Mouse (Mus musculus) hindbrain, embryonic 14.5 days (tissue): Measurements from ENCODE around the gene Ryk. TPM values are rescaled to one million over a fixed set of nuclear protein-coding genes. Genes with fewer than 3 reads are reported as not detected.

Experiments used
- ATAC-seq: fragments of 200-750 bp; cut with Nextera tagmentation; 2 replicates; pipeline ENCODE4 v1.8.0; 2017; ENCODE audit warnings: moderate number of reproducible peaks, mild to moderate bottlenecking, moderate TSS enrichment, moderate library complexity; ENCODE audit not compliant: low FRiP score
- DNase-seq: peaks from one replicate; pipeline ENCODE4 v3.0.0-alpha.2; 2015; ENCODE audit warnings: low spot score
- H3K27ac ChIP-seq: fragments of 300-500 bp; sonication (generic); 2 replicates; pipeline ENCODE4 v1.5.1; 2014; ENCODE audit warnings: mild to moderate bottlenecking, moderate library complexity
- H3K27me3 ChIP-seq: fragments of 300-500 bp; sonication (generic); 2 replicates; pipeline ENCODE4 v1.6.1; 2014; ENCODE audit warnings: mild to moderate bottlenecking, low read length, mixed read lengths; ENCODE audit not compliant: control insufficient read depth, insufficient read depth
- H3K36me3 ChIP-seq: fragments of 300-500 bp; sonication (generic); replicated peaks from 2 replicates; pipeline ENCODE4 v1.6.1; 2014; ENCODE audit not compliant: control insufficient read depth, insufficient read depth
- H3K4me1 ChIP-seq: fragments of 300-500 bp; sonication (generic); replicated peaks from 2 replicates; pipeline ENCODE4 v1.6.1; 2014; ENCODE audit warnings: antibody characterized with exemption, low read length, mixed read lengths; ENCODE audit not compliant: control insufficient read depth, insufficient read depth
- H3K4me2 ChIP-seq: fragments of 300-500 bp; sonication (generic); replicated peaks from 2 replicates; pipeline ENCODE4 v1.6.1; 2014; ENCODE audit warnings: mild to moderate bottlenecking, moderate library complexity
- H3K4me3 ChIP-seq: fragments of 300-500 bp; sonication (generic); replicated peaks from 2 replicates; pipeline ENCODE4 v1.5.1; 2014; ENCODE audit warnings: mild to moderate bottlenecking, low read length
- H3K9ac ChIP-seq: fragments of 300-500 bp; sonication (generic); 2 replicates; pipeline ENCODE4 v1.6.1; 2014
- H3K9me3 ChIP-seq: fragments of 300-500 bp; sonication (generic); 2 replicates; pipeline ENCODE4 v1.6.1; 2016; ENCODE audit warnings: low read length; ENCODE audit not compliant: control insufficient read depth
- WGBS: fragments of 180-500 bp; shearing (Covaris S2); extraction: QIAGEN DNeasy Blood & Tissue Kit; methylation state at CpG from one replicate; pipeline ENCODE4 v1.1.7; 2014; 5-methylcytosine and 5-hydroxymethylcytosine counted together
- polyA plus RNA-seq: library from polyadenylated mRNA; unstranded; fragments of >200 nt; fragmentation: Nextera tagmentation; extraction: Ambion mirVana; gene quantifications from 2 replicates; pipeline ENCODE4 v1.2.1, GENCODE M21; 2014

Gene Ryk
- polyA plus RNA-seq, 1 experiment from 2014 or later: 14.5 TPM

- Histone ChIP-seq H3K9ac (no peak overlapping the region), H3K9me3 (no peaks in the 10 kb centered on the region), H3K27me3 (no peaks in the 10 kb centered on the region), H3K4me1 (no peaks in the 10 kb centered on the region), H3K4me3 (no peak overlapping the region), H3K36me3 (no peaks in the 10 kb centered on the region), H3K4me2 (no peak overlapping the region), H3K27ac (no peak overlapping the region)
- DNase-seq: no peak
- ATAC-seq: no peak
- WGBS: 90% methylated on average over 7 of the region's 7 CpGs
Observed at GRCm38 (mm10) chr9:102922866-102923434, 88.2 kb downstream of the Ryk start.

DNA sequence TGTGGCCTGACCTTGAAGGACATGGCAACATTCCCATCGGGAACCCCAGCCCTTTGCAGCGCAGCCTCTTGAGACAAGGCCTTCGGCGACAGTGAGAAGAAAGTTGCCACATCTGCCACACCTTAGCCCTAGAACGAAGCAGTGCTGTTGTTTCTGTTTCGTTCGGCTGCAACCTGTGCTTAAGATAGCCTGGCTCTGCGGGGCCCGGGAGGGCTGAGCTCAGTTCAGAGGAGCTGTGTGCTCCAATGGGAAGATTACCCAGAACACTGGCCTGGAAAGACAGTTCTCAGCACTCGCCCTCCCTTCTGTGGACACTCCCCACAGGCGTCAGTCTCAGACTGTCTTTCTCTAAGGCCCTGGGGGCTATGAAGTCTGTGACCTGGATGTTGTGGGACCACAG is 89.1 kb downstream of the Ryk start:
- H3K36me3 ChIP-seq: no peaks in the 10 kb centered on the region
- no peak overlapping the region for H3K27ac ChIP-seq
- H3K4me2 ChIP-seq: no peak overlapping the region
- H3K9me3 ChIP-seq: no peaks in the 10 kb centered on the region
- no peak overlapping the region for H3K4me3 ChIP-seq
- 88% methylated on average over 11 of the region's 11 CpGs for WGBS
- no peaks in the 10 kb centered on the region for H3K27me3 ChIP-seq
- DNase-seq: no peak
- no peak overlapping the region for H3K9ac ChIP-seq
- H3K4me1 ChIP-seq: no peaks in the 10 kb centered on the region
- no peak for ATAC-seq

GRCm38 (mm10) chr9:102924627-102925316 is 90.1 kb downstream of the Ryk start:
- Histone ChIP-seq H3K27ac (no peak overlapping the region), H3K4me3 (no peak overlapping the region), H3K4me2 (no peak overlapping the region), H3K9ac (no peak overlapping the region), H3K36me3 (no peaks in the 10 kb centered on the region), H3K9me3 (no peaks in the 10 kb centered on the region), H3K4me1 (no peaks in the 10 kb centered on the region), H3K27me3 (no peaks in the 10 kb centered on the region)
- ATAC-seq (no peak), DNase-seq (no peak)
- 79% methylated on average over 15 of the region's 15 CpGs for WGBS

DNA sequence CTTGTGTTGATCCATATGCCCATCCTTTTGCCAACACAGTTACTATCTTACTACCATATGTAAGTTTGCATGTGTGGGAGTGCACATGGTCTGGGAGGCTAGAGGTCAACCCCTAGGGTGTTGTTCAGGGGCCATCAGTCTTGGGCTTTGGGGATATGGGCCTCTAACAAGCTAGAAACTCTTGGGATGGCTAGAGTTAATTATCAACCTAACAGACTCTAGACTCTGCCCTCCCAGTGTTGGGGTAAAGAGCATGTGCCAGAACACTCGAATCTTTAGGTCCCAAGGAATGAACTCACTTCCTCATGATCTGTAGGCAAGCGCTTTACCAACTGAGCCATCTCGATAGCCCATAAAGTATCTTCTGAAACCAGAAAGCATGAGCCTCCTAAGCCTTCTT is 91.4 kb downstream of the Ryk start:
- Histone ChIP-seq H3K4me1 (no peaks in the 10 kb centered on the region), H3K4me3 (no peak overlapping the region), H3K9me3 (no peaks in the 10 kb centered on the region), H3K36me3 (no peaks in the 10 kb centered on the region), H3K4me2 (no peak overlapping the region), H3K27me3 (no peaks in the 10 kb centered on the region), H3K27ac (no peak overlapping the region), H3K9ac (no peak overlapping the region)
- 85% methylated on average over 3 of the region's 3 CpGs for WGBS
- ATAC-seq (no peak), DNase-seq (no peak)

- DNase-seq: peak; percentile 46
Observed at GRCm38 (mm10) chr9:102929776-102930175, 95.1 kb downstream of the Ryk start.

DNA sequence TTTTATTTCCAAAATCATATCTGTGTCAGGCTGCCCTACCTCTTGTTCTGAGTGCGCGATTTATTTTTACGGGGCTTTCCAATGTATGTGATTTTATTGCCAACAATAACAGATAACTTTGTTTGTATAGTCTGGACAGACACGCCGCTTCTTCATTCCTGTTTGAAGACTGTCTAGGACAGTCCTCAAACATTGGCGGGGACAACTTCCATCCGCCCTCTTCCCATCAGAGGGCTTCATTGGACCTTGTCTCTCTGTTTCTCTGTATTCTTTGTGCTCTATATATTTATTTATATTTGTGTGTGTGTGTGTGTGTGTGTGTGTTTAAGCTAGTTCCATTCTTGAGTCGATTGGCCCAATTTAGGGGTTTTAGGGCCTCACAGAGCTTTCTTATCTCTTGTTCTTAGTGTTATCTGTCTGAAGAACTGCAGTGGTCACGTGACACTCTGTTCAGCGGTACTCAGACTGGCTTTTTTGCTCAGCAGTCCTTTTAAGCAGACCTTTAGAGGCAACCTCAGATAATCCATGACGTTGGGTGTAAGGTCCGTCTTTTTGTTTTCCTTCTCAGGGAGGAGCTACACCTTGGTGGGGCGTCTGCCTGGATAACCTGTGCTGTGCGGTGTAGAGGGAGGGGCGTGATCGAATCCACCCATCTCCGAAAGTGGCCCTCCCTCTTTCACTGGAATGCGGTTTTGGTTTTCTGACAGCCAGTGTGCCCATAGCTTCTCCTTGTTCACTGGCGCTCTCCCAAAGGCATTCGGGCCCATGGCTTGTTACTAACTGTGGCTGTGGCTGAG is 99.4 kb downstream of the Ryk start:
- Histone ChIP-seq H3K9ac (no peak overlapping the region), H3K27me3 (no peaks in the 10 kb centered on the region), H3K4me3 (no peak overlapping the region), H3K36me3 (no peaks in the 10 kb centered on the region), H3K9me3 (no peaks in the 10 kb centered on the region), H3K4me2 (0 out of 2 replicates have a peak overlapping the region, but pooled peaks have one; percentile 24), H3K4me1 (no peaks in the 10 kb centered on the region), H3K27ac (no peak overlapping the region)
- 59% methylated on average over 20 of the region's 20 CpGs for WGBS
- ATAC-seq: no peak
- DNase-seq: no peak

More at GRCm38 (mm10) chr9:102929776-102930175, 95.1 kb downstream of the Ryk start:
- no peak overlapping the region for H3K4me2 ChIP-seq
- H3K9me3 ChIP-seq: no peaks in the 10 kb centered on the region
- ATAC-seq: no peak; the same call in 1 of the 2 replicates
- H3K36me3 ChIP-seq: no peaks in the 10 kb centered on the region
- H3K4me1 ChIP-seq: no peaks in the 10 kb centered on the region
- 23% methylated on average over 6 of the region's 6 CpGs for WGBS
- no peak overlapping the region for H3K27ac ChIP-seq
- H3K27me3 ChIP-seq: no peaks in the 10 kb centered on the region
- no peak overlapping the region for H3K9ac ChIP-seq
- H3K4me3 ChIP-seq: no peak overlapping the region

GRCm38 (mm10) chr9:102942221-102942620 is 107.5 kb downstream of the Ryk start:
- ATAC-seq: no peak
- WGBS: 68% methylated on average over 4 of the region's 4 CpGs

DNA sequence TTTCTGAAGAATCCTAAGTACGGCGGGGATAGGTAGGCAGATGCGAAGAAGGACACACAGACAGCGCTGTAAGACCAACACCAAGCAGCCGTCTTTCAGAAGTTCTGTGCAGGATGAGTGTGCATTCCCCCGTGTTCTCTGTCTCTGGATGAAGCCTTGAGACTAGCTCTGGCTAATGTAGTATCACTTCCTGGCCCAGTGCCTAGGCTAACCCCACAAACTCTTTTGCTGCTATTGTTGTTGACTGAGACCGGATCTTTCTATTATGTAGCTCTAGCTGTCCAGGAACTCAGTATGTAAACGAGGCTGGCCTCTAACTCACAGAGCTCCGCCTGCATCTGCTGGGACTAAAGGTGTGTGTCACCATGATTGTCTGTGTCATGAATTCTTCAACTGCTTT is 110.2 kb downstream of the Ryk start:
- 87% methylated on average over 9 of the region's 9 CpGs for WGBS
- Histone ChIP-seq H3K36me3 (no peaks in the 10 kb centered on the region), H3K4me2 (no peak overlapping the region), H3K27ac (no peak overlapping the region), H3K27me3 (no peaks in the 10 kb centered on the region), H3K9ac (no peak overlapping the region), H3K4me1 (no peaks in the 10 kb centered on the region), H3K4me3 (no peak overlapping the region), H3K9me3 (no peaks in the 10 kb centered on the region)
- ATAC-seq: no peak
- no peak for DNase-seq

More at GRCm38 (mm10) chr9:102942221-102942620, 107.5 kb downstream of the Ryk start:
- Histone ChIP-seq H3K36me3 (no peaks in the 10 kb centered on the region), H3K4me1 (no peaks in the 10 kb centered on the region), H3K27ac (no peak overlapping the region), H3K4me2 (no peak overlapping the region), H3K4me3 (no peak overlapping the region), H3K9me3 (no peaks in the 10 kb centered on the region), H3K27me3 (no peaks in the 10 kb centered on the region), H3K9ac (no peak overlapping the region)
- peak; percentile 41 for DNase-seq

DNA sequence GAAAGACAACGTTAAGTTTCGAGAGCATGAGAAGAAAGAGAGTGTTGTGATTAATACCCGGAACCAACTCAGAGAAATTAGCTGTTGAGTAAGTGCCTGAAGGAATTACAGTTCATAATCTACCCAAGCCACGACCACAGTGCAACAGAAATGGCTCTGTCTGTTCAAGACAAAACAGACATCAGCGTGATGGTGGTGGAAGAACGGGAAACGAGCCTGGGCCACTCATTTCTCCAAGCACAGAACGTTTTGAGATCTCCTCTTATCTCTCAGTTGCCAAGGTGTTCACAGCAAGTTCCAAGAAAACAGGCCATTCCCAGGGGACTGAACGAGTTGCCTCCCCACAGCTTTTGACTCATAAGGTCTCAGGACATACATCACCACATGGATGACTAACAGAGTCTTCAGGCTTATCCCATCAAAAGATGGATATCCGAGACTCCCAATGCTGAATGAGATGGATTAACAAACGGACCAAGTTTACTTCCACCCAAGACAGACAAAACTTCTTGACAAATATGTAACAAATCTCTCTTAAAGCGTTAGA is 111.8 kb downstream of the Ryk start:
- no peak for ATAC-seq
- no peak overlapping the region for H3K4me2 ChIP-seq
- H3K9ac ChIP-seq: no peak overlapping the region
- H3K36me3 ChIP-seq: no peaks in the 10 kb centered on the region
- DNase-seq: no peak
- no peaks in the 10 kb centered on the region for H3K4me1 ChIP-seq
- WGBS: 81% methylated on average over 12 of the region's 12 CpGs
- no peaks in the 10 kb centered on the region for H3K9me3 ChIP-seq
- H3K4me3 ChIP-seq: no peak overlapping the region
- H3K27me3 ChIP-seq: no peaks in the 10 kb centered on the region
- no peak overlapping the region for H3K27ac ChIP-seq
